Mouse (Mus musculus): Measurements from ENCODE around the gene Ep300.

Gene Ep300

GRCm38 (mm10) chr15:81584913-81585745 is at the start of gene Ep300:
Gene Ep300 (plus strand): TSS chr15:81585351.
- in situ Hi-C loops (cut with MboI; ENCODE audit: low sequenced_read_pairs), result no loop called here

DNA sequence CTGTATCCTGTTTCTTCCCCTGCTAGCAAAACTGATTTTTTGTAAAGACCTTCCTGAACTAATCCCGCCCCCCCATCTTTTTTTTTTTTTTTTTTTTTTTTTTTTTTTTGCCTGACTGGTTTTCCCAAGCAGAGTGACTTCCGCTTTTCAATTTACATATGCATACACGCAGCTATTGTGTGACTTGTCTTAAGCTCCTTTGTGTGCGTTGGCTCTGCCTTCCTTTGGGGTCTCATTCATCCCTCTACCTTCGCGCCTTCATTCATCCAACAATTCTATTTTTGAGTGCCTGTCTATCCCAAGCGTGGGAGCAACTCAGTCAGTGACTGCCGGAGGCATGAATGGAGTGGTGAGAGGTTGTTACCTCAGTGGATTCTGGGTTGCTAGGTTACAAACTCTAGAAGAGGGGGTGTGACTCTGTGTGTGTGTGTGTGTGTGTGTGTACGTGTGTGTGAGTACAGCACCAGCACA is 49.2 kb upstream of the Ep300 start:
- in situ Hi-C loops (cut with MboI; ENCODE audit: low sequenced_read_pairs), result no loop called here

- in situ Hi-C loops (cut with MboI; ENCODE audit: low sequenced_read_pairs), result no loop called here
These were observed 47.0 kb upstream of the Ep300 start for GRCm38 (mm10) chr15:81538149-81538548.

GRCm38 (mm10) chr15:81539560-81539959 is 45.6 kb upstream of the Ep300 start:
- in situ Hi-C loops (cut with MboI; ENCODE audit: low sequenced_read_pairs), result no loop called here

GRCm38 (mm10) chr15:81544916-81545315 is 40.2 kb upstream of the Ep300 start:
- in situ Hi-C loops (cut with MboI; ENCODE audit: low sequenced_read_pairs), result no loop called here

DNA sequence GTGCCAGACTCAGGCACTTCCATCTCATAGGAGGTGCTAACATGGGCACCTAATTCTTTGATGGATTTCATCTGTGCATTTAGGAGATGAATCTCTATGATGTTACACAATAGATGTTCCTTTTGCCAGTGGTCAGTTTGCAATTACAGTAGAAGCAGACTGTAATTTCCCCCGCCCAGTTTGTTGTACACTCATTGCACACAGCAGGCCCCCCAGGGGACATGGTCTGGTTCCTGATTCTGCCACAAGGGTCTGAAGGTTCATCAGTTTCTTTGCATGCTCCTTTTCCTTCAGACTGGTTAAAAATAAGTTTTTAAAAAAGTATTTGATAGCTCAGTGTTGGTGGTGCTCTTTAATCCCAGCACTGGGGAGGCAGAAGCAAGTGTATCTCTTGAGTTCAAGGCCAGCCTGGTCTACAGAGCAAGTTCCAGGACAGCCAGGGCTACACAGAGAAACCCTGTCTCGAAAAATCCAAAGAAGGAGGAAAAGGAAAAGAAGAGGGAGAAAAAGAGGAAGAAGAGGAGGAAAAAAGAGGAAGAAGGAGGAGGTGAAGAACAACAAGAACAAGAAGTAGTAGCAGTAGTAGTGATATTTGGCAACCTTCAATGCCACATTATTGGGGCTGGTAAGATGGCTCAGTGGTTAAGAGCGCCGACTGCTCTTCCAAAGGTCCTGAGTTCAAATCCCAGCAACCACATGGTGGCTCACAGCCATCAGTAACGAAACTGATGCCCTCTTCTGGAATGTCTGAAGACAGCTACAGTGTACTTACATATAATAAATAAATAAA is 39.6 kb upstream of the Ep300 start:
- in situ Hi-C loops (cut with MboI; ENCODE audit: low sequenced_read_pairs), result no loop called here

DNA sequence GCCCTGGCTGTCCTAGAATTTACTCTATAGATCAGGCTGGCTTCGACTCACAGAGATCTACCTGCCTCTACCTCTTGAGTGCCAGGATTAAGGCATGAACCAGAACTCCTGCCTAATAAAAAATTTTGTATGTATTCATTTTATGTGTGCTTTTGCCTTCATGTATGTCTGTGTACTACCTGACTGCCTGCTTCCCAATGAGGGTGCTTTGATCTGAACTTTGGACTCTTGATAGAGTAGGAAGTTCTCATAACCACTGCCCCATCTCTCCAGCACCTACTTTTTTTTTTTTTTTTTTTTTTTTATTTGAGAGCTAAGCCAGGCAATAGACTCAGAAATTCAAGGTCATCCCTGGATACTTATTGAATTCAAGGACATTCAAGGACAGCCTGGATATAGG is 31.7 kb upstream of the Ep300 start:
- in situ Hi-C loops (cut with MboI; ENCODE audit: low sequenced_read_pairs), result no loop called here

DNA sequence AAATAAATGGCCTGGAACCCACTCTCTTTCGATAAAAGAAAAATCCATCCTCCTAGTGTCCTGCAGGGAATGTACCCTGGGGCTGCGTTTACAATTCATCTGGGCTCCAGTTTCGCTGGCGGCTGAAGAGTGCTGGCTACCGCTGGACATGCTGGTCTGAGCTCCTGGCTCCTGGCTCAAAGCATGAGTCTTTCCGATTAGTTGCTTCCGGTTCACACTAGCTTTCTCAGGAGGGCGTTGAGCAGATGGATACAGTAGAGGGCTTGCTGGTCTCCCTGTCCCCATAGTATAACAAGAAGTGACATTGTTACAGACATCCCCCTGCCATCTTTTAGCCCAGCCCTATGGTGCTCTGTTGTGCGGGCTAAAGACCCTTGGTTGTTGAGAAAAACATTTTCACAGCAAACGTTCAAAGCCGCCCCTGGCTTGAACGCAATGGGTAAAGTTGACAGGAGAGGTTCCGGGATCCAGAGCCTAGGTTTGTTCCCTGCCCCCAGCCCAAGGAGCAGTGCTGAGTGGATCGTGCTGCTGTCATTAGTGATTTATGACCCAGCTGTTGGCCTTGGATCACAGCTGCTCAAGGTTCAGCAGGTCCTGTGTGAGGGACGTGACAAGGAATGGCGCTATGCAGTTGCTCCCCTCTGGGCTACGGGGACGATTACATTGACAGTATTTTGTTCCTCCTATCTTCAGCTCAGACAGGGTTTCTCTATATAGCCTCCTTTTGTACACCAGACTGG is 30.4 kb upstream of the Ep300 start:
- in situ Hi-C loops (cut with MboI; ENCODE audit: low sequenced_read_pairs), result no loop called here

GRCm38 (mm10) chr15:81555986-81556385 is 29.2 kb upstream of the Ep300 start:
- in situ Hi-C loops (cut with MboI; ENCODE audit: low sequenced_read_pairs), result no loop called here

DNA sequence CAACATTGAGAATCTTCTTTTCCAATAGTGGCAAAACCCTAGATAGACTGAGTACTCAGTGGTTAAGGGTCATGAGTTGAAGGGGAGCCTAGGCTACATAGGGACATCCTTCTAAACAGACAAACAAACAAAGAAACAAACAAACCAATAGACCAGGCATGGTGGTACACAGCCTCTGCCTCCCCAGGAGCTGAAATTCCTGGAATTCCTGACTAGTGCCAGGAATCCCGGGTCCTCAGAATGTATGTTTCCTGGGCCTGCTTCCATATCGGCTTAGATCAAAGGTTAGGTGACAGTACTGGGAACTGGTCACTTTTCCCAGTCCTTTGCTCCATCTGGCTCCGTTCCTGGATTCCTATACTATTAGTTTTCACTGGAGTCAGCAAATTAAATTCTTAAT is 23.6 kb upstream of the Ep300 start:
- in situ Hi-C loops (cut with MboI; ENCODE audit: low sequenced_read_pairs), result no loop called here

GRCm38 (mm10) chr15:81561996-81562395 is 23.2 kb upstream of the Ep300 start:
- in situ Hi-C loops (cut with MboI; ENCODE audit: low sequenced_read_pairs), result no loop called here

GRCm38 (mm10) chr15:81562491-81563488 is 22.4 kb upstream of the Ep300 start:
- in situ Hi-C loops (cut with MboI; ENCODE audit: low sequenced_read_pairs), result no loop called here

DNA sequence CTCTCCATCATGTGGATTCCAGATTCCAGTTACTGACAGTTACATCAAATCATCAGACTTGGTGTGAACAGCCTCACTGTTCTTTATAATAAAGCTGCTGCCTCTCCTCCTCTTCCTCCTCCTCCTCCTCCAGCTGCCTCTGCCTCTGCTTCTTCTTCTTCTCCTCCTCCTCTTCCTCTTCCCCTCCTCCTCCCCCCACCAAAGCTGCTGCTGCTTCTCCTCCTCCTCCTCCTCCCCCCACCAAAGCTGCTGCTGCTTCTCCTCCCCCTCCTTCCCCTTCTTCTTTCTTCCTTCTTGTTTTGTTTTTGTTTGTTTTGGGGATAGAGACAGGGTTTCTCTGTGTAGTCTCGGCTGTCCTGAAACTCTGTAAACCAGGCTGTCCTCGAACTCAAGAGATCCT is 17.1 kb upstream of the Ep300 start:
- in situ Hi-C loops (cut with MboI; ENCODE audit: low sequenced_read_pairs), result no loop called here

- in situ Hi-C loops (cut with MboI; ENCODE audit: low sequenced_read_pairs), result no loop called here
These were observed 16.6 kb upstream of the Ep300 start for GRCm38 (mm10) chr15:81568592-81568991.

- in situ Hi-C loops (cut with MboI; ENCODE audit: low sequenced_read_pairs), result no loop called here
These were observed 8.2 kb upstream of the Ep300 start for GRCm38 (mm10) chr15:81576961-81577360.

DNA sequence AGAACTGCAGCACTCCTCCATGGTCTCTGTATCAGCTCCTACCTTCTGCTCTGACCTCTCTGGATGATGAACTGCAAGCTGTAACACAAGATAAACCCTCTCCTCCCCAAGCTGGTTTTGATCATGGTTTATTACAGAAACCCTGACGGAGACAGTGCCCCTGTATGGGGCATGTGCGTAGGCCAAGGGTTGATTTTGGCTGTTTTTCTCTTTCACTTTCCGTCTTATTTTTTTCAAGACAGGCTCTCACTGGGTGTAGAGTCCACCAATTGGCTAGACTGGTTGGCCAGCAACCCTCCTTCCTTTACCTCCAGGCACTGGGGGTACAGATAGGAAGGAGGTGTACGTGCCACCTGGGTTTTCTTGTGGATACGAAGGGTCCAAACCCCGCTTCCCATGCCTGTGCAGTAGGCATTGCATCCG is 7.4 kb upstream of the Ep300 start:
- in situ Hi-C loops (cut with MboI; ENCODE audit: low sequenced_read_pairs), result no loop called here

DNA sequence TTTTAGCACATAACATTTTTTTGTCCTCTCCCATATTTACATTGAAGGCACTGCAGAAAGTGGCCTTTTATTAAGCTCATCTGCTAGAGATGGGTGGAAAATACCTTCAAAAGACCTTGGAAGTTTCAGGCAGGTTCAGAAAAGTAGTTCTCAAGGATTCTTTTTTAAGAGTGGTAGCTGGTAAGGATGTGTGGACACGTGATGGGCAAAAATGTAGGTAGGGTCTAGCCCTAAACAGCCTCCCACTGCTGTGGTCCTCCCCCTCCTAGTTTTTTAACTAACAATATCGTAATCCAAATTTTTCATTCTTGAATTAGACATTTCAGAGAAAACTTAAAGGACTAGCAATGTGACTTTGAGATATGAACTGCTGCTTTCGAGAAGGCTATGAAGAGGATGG is 685 bp upstream of the Ep300 start:
- in situ Hi-C loops (cut with MboI; ENCODE audit: low sequenced_read_pairs), result no loop called here

- in situ Hi-C loops (cut with MboI; ENCODE audit: low sequenced_read_pairs), result no loop called here
These were observed 753 bp downstream of the Ep300 start for GRCm38 (mm10) chr15:81585746-81586461.

GRCm38 (mm10) chr15:81586466-81586865 is 1.3 kb downstream of the Ep300 start:
- in situ Hi-C loops (cut with MboI; ENCODE audit: low sequenced_read_pairs), result no loop called here
